Mouse (Mus musculus): ENCODE measurements around the gene Fgfr2. TPM values are rescaled to one million over a fixed set of nuclear protein-coding genes. Genes with fewer than 3 reads are reported as not detected.
"Not testable (repeated sequence)": the region's sequence is repeated elsewhere in the genome, so short reads cannot be mapped to it uniquely, and the experiment has no call there.

Gene Fgfr2
- total RNA-seq, 2 experiments from 2014 or later: 27.3 to 32.7 TPM

- intact Hi-C loops (cut with DNase I): no loop called here
- no peak for DNase-seq (ENCODE audit: low spot score in 2 of 2)
Observed at GRCm38 (mm10) chr7:132670863-132671165, 452.3 kb downstream of the Fgfr2 start.

- DNase-seq (ENCODE audit: low spot score in 2 of 2): no peak
- intact Hi-C loops (cut with DNase I): no loop called here
Observed at GRCm38 (mm10) chr7:132669999-132670862, 452.9 kb downstream of the Fgfr2 start.

- no peak for DNase-seq (ENCODE audit: low spot score in 2 of 2)
- intact Hi-C loops (cut with DNase I): no loop called here
Observed at GRCm38 (mm10) chr7:132668604-132669003, 454.5 kb downstream of the Fgfr2 start.

- intact Hi-C loops (cut with DNase I): no loop called here
- DNase-seq (ENCODE audit: low spot score in 2 of 2): no peak
Observed at GRCm38 (mm10) chr7:132666516-132666915, 456.6 kb downstream of the Fgfr2 start.

- intact Hi-C loops (cut with DNase I): no loop called here
- DNase-seq (ENCODE audit: low spot score in 2 of 2): no peak
Observed at GRCm38 (mm10) chr7:132665664-132666382, 457.3 kb downstream of the Fgfr2 start.

GRCm38 (mm10) chr7:132664815-132665214 lies 458.3 kb downstream of the Fgfr2 start:
- DNase-seq (ENCODE audit: low spot score in 2 of 2): no peak
- intact Hi-C loops (cut with DNase I): no loop called here

GRCm38 (mm10) chr7:132662831-132663230 lies 460.3 kb downstream of the Fgfr2 start:
- intact Hi-C loops (cut with DNase I); DNase-seq (ENCODE audit: low spot score in 2 of 2): not testable (repeated sequence)

GRCm38 (mm10) chr7:132659633-132660032 lies 463.5 kb downstream of the Fgfr2 start:
- DNase-seq (ENCODE audit: low spot score in 2 of 2): no peak
- intact Hi-C loops (cut with DNase I): loop anchor here (5.0 kb wide), 3 partner anchors 73 to 338 kb away; partner anchors contain the start of gene Eef1akmt2

- intact Hi-C loops (cut with DNase I): loop anchor here (5.0 kb wide), 3 partner anchors 74 to 339 kb away; partner anchors contain the start of gene Eef1akmt2
- DNase-seq (ENCODE audit: low spot score in 2 of 2): no peak
Observed at GRCm38 (mm10) chr7:132658688-132659087, 464.5 kb downstream of the Fgfr2 start.

GRCm38 (mm10) chr7:132658058-132658450 lies 465.1 kb downstream of the Fgfr2 start:
- peak in 1 of 2 experiments; percentile 48 for DNase-seq (ENCODE audit: low spot score in 2 of 2)
- intact Hi-C loops (cut with DNase I): loop anchor here (5.0 kb wide), 3 partner anchors 74 to 339 kb away; partner anchors contain the start of gene Eef1akmt2

GRCm38 (mm10) chr7:132657371-132658057 lies 465.6 kb downstream of the Fgfr2 start:
- no peak for DNase-seq (ENCODE audit: low spot score in 2 of 2)
- intact Hi-C loops (cut with DNase I): loop anchor here (2.0 to 5.0 kb wide), 4 partner anchors 55 to 340 kb away; partner anchors contain the start of gene Eef1akmt2

- intact Hi-C loops (cut with DNase I): loop anchor here (1.0 to 5.0 kb wide), 5 partner anchors 56 to 341 kb away; partner anchors contain the start of gene Eef1akmt2
- DNase-seq (ENCODE audit: low spot score in 2 of 2): peak; percentile 87 to 88
Observed at GRCm38 (mm10) chr7:132656548-132656947, 466.6 kb downstream of the Fgfr2 start.

GRCm38 (mm10) chr7:132656075-132656474 lies 467.1 kb downstream of the Fgfr2 start:
- intact Hi-C loops (cut with DNase I): loop anchor here (1.0 to 5.0 kb wide), 5 partner anchors 57 to 341 kb away; partner anchors contain the start of gene Eef1akmt2
- peak; percentile 88 to 93 for DNase-seq (ENCODE audit: low spot score in 2 of 2)

GRCm38 (mm10) chr7:132654412-132654811 lies 468.7 kb downstream of the Fgfr2 start:
- peak in 1 of 2 experiments; percentile 29 for DNase-seq (ENCODE audit: low spot score in 2 of 2)
- intact Hi-C loops (cut with DNase I): no loop called here

GRCm38 (mm10) chr7:132646514-132646913 lies 476.6 kb downstream of the Fgfr2 start:
- no peak for DNase-seq (ENCODE audit: low spot score in 2 of 2)
- intact Hi-C loops (cut with DNase I): no loop called here

- no peak for DNase-seq (ENCODE audit: low spot score in 2 of 2)
- intact Hi-C loops (cut with DNase I): no loop called here
Observed at GRCm38 (mm10) chr7:132644605-132645279, 478.4 kb downstream of the Fgfr2 start.

GRCm38 (mm10) chr7:132641606-132642005 lies 481.5 kb downstream of the Fgfr2 start:
- intact Hi-C loops (cut with DNase I): no loop called here
- DNase-seq (ENCODE audit: low spot score in 2 of 2): no peak

- intact Hi-C loops (cut with DNase I): no loop called here
- peak; percentile 42 to 47 for DNase-seq (ENCODE audit: low spot score in 2 of 2)
Observed at GRCm38 (mm10) chr7:132640946-132641345, 482.2 kb downstream of the Fgfr2 start.
